Mouse (Mus musculus): ENCODE results near the gene Wipi1.
"Not testable (repeated sequence)": the region's sequence is repeated elsewhere in the genome, so short reads cannot be mapped to it uniquely, and the experiment has no call there.

The Wipi1 gene

DNA sequence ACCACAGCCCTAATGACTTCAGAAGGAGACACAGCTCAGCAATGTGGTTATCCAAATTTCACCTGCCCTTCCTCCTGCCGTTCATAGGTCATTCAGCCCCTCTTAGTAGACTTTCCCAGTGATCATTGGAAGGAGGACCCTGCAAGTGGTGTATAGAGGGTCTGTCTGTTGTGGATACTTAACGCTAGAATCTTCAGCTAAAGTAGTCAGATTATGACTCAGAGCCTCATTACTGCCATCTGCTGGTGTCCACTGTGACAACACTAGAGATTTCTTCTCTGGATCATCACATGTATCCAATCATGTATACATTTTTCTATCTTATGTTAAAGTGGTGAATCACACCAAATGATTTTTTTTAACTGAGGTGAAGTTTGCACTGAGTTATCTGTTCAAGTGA, 9.4 kb upstream of the Wipi1 start:
- ATAC-seq (ENCODE audit: insufficient number of reproducible peaks, low FRiP score, low TSS enrichment), result no peak

DNA sequence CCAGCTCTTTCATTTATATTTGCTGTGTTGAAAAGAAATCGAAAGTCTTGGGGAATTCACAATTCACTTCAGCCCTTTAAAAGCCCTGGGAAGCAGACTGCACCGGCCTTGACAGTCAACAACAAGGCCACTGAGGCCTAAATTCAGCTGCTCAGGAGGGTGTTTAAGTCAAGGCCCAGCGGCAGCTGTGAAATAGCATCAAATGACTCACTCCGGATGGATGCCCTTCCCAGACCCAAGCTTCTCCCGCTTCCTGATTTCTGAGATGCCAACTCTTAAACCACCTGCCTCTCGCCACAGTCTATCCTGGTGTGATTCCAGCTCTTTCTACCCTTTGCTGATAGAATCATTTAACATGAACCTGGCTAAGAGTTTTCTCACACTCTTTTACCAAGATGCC, 8.6 kb upstream of the Wipi1 start:
- ATAC-seq (ENCODE audit: insufficient number of reproducible peaks, low FRiP score, low TSS enrichment), result no peak

DNA sequence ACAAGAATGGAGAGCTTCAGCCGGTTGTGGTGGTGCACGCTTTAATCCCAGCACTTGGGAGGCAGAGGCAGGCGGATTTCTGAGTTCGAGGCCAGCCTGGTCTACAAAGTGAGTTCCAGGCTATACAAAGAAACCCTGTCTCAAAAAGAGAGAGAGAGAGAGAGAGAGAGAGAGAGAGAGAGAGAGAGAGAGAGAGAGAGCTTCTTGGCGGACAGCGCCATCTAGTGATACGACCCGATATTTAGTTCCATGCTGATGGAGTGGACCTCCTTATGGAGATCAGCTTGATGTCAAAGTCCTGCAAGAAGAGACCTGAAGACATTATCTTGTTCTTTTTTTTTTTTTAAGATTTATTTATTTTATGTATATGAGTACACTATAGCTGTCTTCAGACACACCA, 7.3 kb upstream of the Wipi1 start:
- ATAC-seq (ENCODE audit: insufficient number of reproducible peaks, low FRiP score, low TSS enrichment), result not testable (repeated sequence)

DNA sequence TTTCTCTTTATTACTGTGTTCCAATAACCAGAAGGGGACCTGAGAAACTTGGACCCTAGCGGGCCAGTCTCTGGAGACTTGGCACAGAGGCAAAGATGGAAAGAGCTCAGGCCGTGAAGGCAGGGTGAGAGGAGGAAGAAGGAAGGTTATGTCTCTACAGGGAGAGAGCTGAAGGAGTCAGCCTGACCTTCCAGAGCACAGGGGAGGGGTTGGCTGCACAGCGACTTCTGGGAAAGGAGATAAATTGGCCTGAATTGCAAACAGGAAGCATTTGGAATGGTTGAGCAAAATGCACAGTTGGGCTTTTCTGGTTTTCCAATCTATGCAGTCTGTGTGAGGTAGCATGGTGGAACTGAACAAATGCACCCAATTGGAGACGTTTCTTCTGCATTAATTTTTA, 5.0 kb upstream of the Wipi1 start:
- no peak for ATAC-seq (ENCODE audit: insufficient number of reproducible peaks, low FRiP score, low TSS enrichment)

DNA sequence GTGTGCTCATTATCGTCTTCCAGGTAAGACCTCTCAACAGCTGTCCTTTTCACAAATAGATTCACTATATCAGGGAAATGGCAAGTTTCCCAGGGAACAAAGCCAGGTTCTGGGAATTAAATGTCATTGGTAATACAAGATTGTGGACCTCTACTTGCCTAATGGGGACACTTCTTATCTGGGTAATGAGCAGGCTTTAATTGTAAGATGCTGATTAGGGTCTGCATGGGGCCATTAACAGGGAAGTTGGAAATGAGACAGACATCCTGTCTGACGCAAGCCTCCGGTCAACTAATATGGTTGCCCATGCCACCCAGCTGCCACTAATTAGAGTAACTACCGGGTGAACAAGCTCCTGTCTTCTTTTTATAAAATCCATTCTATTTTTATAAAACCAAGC, 4.6 kb upstream of the Wipi1 start:
- no peak for ATAC-seq (ENCODE audit: insufficient number of reproducible peaks, low FRiP score, low TSS enrichment)

DNA sequence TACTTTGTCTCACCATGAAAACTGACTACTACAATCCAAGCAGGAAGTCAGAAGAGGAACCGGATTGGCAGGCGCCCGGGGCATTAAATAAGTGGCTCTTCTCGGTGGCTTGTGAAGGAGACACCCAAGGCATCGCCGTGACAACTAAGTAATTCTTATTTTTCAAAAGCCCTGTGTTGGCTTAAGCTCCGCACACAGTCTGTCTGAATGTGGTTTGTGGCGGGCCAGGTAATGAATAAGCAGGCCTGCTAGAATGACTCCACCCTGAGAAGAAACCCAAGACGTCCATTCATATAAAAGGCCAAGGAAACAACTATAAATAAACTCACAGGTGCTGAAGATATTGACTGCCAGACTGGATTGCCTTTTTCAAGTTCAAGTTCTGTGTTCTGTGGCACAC, 3.5 kb upstream of the Wipi1 start:
- ATAC-seq (ENCODE audit: insufficient number of reproducible peaks, low FRiP score, low TSS enrichment), result no peak

DNA sequence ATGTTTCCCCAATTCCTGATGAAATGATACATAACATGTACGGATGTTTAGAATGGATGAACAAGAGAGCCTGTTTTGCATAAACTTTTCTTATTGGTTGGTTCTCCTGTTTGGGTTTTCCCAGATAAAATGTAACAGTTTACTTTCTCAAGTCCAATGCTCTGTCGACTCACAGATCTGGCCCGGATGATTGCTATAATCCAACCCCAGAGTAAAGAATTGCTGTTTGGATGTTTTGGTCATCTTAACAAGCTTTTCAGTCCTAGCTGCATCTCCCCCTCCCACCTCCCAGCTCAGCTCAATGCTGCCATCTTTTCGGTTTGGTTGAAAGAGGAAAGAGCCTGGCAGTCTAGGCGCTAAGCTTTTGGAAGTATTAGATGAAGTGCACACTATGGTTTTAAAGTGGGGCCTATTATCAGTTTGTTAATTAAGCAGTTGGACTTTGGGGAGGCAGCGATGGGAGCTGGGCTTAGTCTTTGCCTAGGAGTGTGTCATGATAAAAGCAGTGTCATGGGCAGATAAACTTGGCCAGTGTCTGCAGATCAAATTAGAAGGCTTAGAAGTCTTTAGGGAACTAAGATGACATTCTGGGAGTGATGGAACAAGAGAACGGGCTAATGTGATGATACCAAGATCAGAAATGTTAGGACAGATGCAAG, 1.2 kb upstream of the Wipi1 start:
- no peak for ATAC-seq (ENCODE audit: insufficient number of reproducible peaks, low FRiP score, low TSS enrichment)

DNA sequence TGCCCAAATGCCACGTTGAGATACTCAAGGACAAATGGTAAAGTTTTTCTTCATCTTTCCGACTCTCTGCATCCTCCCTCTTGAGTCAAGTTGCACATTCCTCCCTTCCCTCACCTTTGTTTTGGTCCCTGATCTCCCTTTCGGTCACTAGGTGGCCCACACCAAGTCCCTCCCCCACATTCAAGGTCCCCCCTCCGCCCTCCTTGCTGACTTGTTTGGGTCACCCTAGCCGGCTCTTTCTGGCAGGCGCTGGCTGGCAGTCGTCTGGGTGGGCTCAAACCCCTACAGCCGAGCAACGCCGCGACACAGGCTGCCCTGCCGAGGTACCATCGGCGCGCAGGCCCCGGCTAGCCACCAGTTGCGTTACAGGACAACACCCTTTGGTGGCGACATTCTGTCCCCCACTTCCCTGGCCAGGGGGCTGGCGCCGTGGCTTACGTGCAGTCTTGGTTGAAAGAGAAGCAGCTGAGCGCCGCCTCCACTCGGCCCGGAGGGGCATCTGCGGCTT, 918 bp downstream of the Wipi1 start:
- no peak; the same call in 1 of the 2 replicates for ATAC-seq (ENCODE audit: insufficient number of reproducible peaks, low FRiP score, low TSS enrichment)

DNA sequence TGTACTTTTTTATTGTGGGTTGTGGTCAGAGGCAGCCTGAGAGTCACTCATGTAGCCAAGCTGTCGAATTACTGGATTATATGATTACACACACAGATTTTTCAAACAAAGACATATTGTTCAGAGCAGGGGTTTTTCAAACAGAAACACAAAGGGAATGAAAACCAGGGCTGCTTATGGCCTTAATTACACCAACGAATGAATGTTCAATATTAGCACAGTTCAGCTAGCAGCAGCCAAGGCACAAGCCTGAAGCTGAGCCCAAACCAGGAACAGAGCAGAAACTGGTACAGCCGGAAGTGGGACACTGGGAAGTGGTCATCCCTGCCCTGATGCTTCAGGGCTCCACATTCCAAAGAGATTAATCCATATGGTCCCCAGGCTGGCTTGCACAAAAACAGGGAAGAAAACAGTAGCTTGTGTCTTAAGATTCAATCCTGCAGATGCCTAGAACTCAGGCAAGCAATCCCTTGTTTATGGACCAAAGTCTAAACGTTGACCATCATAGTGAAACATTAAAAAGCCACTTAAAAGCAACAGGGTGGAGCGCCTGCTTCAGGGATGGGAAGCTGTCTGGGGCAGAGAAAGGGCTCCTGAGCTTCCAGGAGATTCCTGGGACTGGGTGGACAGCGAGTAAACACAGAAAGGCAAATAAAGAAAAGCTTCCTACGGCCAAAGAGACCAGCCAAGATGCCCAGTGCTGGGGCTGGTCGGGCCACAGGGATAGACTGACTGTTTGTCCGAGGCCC, 1.5 kb downstream of the Wipi1 start:
- no peak for ATAC-seq (ENCODE audit: insufficient number of reproducible peaks, low FRiP score, low TSS enrichment)

DNA sequence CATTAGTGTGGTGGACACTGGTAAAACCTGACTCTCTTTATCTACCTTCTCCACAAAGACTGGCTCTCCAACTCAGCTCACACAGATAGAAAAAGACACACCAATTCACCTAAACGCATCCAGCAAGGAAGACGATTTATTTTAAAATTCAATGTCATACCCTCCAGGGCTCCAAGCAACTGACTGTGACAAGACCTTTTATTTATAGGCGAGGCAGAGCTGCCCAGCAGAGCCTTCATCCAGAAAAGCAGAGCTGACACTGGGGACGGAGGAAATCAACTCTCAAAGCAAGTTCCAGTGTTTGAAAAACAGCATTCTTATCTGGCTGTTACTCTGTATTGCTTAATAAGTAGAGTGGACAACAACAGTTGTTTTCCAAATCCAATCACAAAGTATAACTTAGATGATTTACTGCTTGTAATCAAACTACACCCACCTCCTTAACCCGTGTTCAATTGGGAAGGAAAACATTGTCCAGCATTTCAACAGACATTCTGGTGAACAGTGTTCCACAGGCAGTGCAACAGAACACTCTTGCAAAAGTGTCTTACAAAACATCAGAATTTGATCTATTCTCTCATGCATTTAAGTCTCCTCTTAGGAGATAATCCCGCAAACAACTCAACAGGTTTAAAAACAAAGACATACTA, 2.7 kb downstream of the Wipi1 start:
- ATAC-seq (ENCODE audit: insufficient number of reproducible peaks, low FRiP score, low TSS enrichment), result no peak

DNA sequence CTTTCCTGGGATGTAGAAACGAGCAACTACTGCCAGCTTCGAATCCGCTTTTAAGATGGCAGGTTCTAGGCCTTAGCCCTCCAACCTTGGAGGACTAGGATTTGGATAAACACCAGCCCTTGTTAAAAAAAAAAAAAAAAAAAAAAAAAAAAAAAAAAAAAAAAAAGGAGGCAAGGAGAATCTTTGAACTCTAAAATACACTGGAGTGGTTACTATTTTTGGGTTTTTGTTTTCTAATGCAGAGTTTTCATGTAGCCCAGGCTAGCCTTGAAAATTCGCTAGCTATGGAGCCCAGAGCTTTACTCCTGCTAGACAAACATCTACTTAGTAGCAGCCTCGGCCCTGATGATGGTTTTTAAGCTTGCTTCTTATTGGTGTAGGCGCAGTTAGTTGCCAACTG, 4.2 kb downstream of the Wipi1 start:
- no peak for ATAC-seq (ENCODE audit: insufficient number of reproducible peaks, low FRiP score, low TSS enrichment)

DNA sequence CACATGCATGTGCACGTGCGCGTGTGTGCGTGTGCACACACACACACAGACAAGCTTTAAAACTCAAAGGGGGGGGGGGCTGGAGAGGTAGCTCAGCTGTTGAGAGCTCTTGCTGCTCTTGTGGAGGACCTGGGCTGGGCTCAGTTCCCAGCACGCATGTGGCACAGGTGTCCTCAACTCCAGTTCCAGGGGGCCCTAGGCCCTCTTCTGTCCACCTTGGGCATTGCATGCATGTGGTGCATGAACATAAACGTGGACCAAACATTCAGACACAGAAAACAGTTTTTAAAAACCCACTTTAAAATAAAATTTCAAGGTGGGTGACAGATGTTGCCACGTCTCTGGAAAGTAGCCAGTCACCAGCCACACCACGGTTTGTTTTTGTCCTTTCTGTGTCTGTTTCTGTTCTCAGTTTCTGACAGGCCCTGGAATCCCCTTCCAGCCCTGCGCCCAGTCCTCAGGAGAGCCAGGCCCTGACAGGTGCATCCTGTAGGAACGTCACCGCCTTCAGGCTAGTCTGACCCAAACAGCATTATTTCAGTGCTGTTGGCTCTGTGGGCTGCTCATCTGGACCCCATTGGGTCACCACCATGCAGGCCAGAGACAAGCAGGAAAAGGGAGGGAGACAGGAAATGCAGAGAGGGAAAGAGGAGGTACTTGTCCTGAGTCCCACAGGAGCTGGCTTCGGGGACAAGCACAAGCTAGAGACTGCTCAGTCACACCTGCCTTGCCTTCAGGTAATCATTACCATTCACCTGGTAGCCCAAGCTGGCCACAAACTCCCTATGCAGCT, 12.8 kb downstream of the Wipi1 start:
- ATAC-seq (ENCODE audit: insufficient number of reproducible peaks, low FRiP score, low TSS enrichment), result no peak

DNA sequence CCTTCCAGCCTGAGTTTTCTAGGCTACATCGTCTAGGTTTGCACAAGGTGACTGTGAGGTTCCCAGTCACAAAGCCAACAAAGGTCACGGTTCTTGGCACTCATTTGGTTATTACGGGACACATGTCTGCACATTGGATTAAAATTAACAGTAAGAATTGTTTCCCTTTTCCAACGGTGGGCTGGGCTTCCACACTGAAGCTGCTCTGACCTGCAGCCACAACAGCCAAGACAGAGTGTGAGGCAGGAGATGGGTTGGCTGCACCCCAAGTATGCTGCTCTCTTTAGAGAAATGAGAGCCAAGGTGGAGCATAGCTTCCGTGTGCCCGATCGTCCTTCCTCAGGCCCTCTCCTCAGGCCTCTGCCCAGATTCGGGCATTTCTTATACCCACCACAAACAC, 17.0 kb downstream of the Wipi1 start:
- ATAC-seq (ENCODE audit: insufficient number of reproducible peaks, low FRiP score, low TSS enrichment), result no peak

DNA sequence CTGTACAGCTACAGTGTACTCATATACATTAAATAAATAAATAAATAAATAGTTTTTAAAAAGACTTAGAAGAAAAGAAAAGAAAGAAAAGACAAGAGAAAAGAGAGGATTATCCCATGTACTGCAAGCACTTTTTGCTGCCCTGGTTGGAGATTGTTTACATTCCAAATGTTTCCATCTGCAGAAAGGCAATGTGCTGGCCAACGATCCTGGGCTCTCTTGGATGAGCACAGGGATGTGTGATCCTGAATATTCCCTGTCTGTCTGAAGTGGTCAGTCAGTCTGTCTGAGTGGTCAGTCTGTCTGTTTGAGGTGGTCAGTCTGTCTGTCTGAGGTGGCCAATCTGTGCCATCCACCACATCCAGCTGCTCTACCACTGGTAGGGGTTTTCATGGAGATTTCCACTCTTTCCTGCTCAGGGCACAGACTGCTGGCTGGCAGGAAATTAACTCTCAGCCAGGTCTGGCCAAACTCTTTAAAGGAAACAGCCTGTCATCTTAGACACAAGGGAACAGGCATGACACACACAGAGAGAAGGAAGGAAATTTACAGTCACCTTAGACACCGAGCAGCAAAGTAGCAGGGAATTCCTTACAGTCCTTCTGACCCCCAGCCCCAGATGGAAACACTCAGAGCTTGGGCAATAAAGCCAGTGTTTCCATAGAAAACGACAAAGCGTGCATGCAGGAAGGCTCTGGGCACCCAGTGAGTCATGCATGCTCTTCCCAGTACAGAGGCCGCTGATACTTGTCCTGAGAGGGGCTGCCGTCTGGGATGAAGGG, 18.4 kb downstream of the Wipi1 start:
- no peak for ATAC-seq (ENCODE audit: insufficient number of reproducible peaks, low FRiP score, low TSS enrichment)

DNA sequence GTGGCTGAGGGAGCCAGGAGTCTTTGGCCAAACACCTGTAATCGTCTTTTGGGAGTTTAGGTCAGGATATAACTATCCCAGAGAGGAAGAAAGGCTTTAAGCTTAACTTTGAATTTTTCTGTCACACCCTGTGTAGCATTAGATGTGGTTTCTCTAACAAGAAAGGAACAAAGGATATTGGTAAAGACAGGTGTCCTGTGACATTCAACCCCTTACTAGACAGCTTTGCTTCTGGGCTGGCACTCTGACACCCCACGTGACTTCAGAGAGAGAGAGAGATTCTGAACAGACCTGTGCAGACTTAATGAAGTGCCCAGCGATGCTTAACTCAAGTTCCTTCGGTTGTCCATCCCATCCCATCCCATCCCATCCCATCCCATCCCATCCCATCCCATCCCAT, 20.3 kb downstream of the Wipi1 start:
- no peak for ATAC-seq (ENCODE audit: insufficient number of reproducible peaks, low FRiP score, low TSS enrichment)

DNA sequence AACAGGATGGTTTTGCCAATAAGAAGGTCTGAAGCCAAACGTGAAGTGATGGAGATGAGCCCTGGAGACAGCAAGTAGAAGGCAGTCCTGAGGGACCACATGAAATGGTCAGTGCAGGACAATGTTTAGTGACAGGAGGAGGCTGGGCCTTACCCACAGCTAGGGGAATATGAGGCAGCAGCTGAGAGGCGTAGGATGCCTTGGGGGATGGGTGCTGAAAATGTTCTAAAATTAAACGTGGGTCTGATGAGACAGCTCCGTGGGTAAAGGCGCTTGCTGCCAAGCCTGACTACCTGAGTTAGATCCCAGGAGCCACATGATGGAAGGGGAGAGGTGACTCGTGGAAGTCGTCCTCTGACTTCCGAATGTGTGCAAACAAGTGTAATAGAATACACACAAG, 21.8 kb downstream of the Wipi1 start:
- ATAC-seq (ENCODE audit: insufficient number of reproducible peaks, low FRiP score, low TSS enrichment), result no peak

DNA sequence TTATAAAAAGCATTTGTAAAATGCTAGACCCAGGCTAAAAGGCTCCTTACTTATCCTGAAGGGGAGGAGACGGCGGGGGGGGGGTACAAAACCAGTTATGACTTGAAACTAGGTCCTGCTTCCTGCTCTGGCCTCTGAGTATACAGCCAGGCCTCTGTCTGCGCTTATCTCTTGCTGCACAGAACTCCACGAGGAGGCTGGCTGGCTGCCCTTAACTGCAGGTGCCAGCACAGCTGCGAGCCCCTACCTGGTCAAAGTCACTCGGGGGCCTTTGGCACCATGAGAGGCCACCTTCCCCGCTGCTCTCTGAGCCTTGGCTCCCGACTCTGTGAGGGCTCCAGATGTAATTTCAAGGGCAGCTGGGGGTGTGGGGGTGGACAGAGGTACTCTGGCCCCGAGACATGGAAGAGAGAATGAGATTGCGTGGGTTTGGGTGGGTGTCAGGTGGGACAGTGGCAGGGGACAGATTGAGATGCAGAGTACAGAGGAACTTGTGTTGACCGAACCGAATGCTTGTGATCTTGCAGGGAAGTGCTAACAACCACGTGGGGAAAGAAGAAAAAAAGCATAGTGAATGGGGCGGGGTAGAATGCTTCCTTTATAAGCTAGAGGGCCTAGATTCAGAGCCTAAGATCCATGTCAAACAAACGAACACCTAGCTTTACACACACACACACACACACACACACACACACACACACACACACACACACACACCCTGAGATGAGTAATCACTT, 24.0 kb downstream of the Wipi1 start:
- no peak for ATAC-seq (ENCODE audit: insufficient number of reproducible peaks, low FRiP score, low TSS enrichment)

DNA sequence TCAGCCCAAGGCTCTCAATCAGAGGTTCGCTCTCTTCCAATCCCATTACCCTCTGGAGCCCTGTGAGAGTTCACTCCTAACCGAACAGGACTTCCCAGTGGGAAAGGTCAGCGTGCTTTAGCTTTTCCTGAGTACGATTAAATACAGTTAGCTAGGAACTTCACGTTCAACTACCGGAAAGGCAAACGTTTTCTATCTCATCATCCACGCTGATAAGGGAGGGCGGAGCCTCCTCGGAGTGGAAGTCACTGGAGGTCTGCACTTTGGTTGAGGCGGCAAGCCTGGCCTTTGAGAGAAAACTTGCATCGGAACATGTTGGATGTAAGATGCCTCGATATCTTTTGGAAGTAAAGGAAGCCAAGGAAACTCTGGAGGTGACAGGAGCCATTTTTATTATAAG, 24.7 kb downstream of the Wipi1 start:
- no peak for ATAC-seq (ENCODE audit: insufficient number of reproducible peaks, low FRiP score, low TSS enrichment)

DNA sequence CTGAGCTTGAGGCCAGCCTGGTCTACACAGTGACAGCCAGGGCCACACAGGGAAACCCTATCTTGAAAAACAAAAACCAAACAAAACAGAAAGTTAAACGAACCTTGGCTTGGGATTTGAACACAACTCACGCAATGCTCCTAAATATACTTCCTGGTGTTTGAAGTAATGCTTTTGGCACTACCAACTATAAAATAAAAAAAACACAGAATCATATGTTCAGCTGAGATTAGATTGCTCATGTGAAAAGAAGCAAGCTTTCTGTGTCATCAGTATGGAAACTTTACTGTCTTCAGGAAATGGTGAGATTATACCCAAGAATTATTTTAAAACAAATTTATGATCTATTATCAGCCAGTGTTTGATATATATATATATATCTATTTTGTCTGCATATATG, 25.3 kb downstream of the Wipi1 start:
- no peak for ATAC-seq (ENCODE audit: insufficient number of reproducible peaks, low FRiP score, low TSS enrichment)

Data from cerebellum, adult (tissue).